Mouse (Mus musculus): Measurements from ENCODE around the gene Fgf22.

Gene Fgf22

DNA sequence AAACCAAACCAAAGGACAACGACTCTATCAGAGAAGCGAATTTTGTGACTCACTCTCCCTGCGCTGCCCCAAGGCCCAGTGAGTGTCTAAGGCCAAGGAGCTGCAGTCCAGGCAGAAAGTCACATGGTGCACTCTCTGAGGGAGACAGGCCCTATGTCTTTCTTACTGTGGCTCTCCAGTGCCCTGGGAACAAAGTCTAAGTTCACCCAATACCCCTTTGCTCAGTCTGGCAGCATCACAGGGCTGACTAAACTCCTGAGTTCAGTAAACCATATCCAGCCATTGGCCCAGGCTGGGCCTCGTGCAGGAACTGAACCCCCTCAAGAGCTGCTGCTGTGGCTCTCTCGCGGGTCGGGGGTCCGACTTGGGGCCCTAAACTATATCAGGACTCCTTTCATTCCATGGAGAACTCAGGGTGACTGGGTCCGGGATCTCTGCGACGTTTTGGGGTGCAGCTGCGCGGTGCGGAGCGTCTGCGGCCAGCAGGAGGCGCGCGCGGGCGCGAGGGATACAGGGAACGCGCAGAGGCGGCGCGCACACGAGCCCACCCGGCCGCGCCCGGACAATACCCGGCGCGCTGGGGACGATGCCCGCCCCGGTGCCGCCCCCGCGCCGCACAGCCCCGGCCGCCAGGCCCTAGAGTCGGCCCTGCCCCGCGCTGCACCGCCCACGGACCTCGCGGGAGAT is 38.3 kb downstream of the Fgf22 start, which contains the start of gene Palm:
TSS of gene Palm (plus strand) at position 522 of the 687 bp plus-strand sequence.
- DNase-seq, result peak; percentile 78

DNA sequence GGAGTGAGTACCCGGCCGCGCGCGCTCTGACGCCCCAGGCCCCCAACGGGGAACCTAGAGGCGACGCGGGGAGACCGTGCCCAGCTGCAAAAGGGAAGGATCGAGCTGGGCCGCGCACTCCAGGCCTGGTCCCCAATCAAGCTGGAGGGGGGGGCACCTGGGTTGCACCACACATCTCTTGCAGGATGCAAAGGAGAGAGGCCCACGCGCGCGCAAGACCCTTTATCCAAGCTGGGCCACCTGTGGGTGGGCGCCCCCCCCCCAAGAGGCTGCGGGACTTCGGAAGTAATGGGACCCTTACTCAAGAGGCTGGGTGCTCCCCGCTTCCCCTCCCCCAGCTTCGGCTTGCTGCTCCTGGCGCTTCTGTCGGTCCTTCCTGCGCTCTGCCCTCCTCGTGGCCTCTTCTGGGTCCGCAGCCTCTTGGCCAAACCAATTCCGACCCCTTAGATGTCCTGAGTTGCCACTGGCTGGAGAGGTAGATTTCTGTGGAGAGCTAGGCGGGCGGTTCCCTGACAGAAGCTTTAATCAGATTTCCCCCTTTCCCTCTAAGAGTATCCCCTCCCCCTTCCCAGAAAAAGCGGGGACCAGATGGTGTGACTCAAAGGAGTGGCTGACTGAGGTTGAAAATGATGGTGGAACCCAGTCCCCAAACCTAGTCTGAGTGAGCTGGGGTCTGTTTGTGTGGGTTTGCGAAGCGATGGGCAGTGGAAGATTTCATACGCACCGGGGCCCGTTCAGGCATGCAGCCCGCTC is 39.0 kb downstream of the Fgf22 start:
- DNase-seq, result no peak

DNA sequence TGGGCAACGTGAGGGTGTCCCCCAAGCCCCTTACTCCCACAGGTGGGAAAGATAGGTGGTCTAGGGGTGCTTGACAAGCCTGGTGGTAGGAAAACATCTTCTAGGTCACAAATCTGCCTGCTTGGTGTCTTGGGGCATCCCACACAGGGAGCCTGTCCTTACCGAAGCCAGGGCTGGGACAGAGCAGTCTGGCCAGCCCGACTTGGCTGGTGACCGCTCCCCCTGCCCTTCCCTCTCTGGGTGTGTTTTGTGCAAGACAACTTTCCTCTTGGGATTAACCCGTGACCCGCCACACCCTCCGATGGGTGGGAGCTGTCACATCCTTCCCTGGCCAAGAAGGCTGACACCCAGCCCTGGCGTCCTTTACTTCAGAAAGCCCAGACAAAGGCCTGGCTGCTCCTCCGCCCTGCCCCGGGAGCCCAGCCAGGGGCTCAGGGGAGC is 39.6 kb downstream of the Fgf22 start:
- peak; percentile 89 for DNase-seq

DNA sequence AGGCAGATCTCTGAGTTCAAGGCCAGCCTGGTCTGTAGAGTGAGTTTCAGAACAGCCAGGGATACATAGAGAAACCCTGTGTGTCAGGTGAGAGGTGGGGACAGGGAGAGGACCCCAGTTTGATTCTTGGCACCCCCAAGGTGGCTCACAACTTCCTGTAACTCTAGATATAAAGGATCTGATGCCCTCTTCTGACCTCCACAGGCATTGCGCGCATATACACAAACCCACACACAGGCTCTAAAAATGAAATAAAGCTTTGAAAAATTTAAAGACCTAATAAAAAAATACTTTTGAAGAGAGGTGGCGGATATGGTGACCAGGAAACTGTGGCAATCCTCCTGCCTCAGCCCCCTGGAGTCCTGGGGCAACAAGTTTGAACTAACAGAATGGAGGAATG is 41.0 kb downstream of the Fgf22 start:
- DNase-seq, result no peak

DNA sequence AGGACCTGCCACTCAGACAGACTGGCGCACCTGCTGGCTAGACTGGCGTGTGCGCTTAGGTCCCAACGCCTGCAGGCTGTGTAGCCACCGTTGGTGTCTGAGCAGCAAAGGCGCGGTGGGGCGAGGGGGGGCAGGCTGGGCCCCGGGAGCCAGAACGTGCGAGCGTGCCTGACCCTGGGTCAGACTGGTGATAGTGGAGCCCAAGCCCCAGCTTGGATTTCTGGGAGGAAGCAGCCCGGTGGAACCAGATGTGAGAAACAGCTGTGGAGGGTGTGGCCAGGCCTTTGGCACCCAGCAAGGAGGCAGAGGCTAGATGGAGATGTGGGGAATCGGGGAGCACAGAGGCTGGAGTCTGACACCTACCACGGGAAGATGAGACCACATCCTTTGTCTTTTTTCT is 42.5 kb downstream of the Fgf22 start:
- DNase-seq, result no peak

DNA sequence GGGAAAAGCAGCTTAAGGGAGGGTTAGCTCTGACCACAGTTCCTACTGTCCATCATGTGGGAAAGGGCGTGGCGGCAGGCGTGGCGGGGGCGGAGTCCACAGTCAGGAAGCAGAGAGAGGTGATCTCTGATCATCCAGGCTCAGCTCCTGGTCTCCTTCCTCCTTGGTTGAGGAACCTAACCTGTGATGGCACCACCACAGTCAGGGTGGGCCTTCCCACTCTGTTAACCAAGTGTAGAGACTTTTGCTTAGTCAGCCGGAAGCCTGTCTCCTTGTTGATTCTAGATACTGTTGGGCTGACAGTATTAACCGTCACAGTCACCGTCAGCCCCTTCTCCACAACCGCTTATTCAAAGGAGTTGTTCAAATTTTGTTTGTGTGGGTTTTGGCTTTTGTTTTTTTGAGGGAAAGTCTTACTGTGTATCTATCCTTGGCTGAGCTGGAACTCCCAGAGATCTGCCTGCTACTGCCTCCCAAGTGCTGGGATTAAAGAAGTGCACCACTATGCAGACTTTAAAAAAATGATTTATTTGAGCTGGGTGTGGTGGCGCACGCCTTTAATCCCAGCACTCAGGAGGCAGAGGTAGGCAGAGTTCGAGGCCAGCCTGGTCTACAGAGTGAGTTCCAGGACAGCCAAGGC is 43.5 kb downstream of the Fgf22 start:
- DNase-seq, result peak; percentile 59

DNA sequence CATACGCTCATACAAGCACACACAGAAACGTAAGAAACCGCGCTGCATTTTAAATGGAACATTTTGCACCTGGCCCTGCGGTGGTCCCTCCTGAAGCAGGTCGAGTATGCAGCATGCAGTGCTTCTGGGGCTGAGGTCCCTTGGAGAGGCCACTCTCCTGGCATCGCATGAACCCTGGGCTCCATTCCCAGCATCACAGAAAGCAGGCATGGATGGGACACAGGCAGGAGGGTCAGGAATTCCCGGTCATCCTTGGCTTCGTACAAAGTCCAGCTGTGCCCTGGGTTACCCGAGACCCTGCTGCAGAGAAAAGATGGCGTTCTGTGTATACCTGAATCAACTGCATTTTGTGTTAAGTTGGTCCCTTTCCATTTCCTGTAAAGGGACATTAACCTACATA is 45.6 kb downstream of the Fgf22 start:
- no peak for DNase-seq

DNA sequence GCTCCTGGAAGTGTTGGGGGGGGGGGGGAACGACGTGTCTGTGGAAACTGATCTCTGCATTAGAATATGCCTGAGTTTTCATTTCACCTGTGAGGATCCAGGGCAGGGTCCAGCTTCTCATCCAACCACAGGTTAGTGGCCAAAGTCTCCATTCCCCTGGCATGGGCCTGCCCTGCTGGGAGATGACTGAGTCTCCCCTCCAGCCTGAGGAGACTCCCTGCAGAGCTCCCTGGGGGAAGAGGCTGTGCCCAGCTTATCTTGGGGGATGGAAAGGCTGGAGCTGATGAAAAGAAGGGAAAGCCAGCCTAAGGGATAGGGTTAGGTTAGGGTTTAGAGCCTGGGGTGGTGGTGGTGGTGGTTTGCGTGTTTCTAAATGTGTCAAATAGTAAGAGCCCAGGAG is 47.0 kb downstream of the Fgf22 start:
- DNase-seq, result no peak

DNA sequence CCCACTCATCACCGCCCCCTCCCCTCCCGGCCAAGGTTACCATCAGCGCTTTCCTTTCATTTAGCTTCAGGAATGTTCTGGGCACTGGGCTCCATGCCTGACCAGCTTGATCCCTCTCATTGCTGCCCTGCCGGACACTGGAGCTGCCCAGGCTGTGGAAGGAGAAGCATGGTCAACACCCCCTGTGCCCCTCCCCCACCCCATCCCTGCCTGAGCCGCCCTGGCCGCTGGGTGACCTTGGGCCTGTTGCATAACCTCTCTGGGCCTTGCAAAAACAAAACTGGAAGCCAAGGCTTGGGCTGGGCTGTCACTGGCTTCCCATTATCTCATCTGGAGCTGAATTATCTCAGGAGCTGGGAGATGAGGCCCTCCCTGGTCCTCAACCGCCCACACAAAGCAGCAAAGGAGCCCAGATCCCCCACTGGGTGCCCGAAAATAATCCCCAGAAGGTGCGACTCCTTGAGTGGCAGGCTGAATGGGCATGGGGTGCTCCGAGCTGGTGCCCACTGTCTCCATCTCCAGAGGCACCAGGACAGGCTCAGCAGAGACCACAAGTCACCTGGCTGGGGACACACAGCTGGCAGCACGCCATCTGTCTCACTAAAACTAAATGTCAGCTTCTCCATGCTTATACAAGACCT is 47.6 kb downstream of the Fgf22 start:
- peak; percentile 79 for DNase-seq

DNA sequence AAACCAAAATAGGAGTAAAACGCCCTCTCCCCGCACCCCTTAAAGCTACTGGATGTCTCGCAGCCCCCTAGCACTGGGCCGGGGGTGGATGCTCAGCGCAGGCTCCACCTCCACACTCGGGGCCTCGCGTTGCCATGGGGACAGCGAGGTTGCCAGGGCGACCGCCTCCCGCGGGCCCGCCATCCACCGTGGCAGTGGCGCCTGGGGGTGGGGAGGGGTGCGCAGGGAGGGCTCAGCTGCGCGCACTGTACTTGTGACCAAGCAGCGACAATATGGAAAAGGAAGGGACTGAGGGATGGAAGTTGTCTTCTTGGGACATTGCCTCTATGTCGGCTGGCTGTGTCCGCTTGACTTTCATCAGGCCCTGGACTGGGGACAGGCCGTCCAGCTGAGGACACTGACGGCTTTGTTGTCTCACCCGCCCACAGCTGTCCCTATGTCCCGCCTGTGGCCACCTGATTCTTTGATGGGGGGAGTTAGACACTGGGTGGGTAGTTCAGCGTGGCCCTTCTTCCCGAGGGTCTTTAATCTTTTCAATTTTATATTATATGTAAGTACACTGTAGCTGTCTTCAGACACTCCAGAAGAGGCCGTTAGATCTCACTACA is 48.9 kb downstream of the Fgf22 start:
- DNase-seq, result no peak

DNA sequence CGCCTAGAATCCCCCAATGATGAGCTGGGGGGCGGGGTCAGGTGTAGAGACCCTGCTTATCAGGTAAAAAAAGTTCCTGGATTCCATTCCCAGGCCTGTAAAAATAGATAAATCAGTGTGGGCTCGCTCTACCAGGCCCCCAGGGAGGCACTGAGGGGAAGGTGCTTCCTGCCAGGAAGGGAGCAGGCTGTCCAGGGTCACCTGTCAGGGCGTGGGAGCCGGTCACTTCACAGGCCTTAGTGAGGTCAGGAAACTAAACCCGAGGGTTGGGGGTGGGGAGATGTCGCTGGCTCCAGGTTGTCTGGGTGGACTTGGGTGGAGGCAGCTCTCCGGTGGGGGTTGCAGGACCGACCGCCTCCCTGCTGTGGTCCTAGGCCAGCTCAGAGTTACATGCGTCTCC is 50.8 kb downstream of the Fgf22 start:
- DNase-seq, result no peak

DNA sequence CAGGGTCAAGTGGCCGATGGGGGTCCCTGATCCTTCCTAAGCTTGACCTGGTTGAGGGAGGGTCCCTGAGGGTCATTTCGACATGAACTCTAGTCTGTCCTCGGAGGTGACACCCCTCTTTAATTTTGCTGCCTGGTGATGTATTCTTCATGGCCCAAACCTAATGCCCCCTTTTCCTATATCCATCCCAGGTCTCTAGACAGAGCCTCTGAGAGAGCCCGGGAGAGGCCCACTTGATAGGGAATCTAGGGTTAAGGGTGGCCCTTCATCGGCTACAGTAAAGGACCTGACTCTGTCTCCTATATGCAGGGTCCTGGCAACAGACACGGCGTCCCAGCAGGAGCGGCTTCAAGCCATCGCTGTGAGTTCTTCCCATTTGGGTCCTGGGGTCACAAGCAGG is 51.5 kb downstream of the Fgf22 start:
- no peak for DNase-seq

DNA sequence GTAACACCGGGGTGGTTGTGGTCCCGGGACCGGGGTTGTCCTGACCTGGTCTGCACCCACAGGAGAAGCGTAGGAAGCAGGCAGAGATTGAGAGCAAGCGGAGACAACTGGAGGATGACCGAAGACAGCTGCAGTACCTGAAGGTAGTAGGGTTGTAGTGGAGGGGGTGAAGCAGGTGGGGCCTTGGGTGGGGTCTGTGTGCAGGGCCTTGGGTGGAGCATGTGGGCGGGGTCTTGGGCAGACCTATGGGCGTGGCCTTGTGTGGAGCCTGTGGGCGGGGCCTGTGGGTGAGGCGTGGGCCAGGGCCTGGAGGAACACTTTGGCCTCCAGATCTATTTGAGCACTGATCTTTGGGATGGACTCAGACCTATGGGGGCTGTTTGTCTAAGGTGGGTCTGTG is 52.1 kb downstream of the Fgf22 start:
- no peak for DNase-seq

DNA sequence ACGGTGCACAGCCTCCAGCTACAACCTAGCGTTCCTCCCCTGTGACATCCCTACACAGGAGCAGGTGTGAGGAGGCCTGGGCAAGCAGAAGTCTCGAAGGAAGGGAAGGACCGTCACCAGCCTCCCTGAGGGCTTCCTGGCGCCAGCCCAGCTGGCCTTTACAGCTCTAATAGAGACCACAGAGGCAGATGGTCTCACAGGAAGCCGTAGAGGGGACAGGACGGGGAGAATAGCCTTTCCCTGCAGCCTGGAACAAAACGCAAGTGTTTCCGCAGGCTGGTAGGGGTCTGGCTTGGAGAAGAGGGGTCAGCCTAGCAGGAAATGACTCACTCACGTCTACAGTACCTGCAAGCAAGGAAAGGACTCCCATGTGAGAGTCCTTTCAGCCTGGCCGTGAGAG is 53.0 kb downstream of the Fgf22 start:
- no peak for DNase-seq

All from lung, postnatal 36 days (tissue).